Mouse (Mus musculus): ENCODE results near the gene Palld.

Palld gene

GRCm38 (mm10) chr8:61687071-61687470, 215.4 kb downstream of the Palld start:
- in situ Hi-C loops (cut with MseI, MboI) = loop anchor here (10.0 kb wide), 1 partner anchor 142 kb away; no protein-coding TSS in a partner anchor

GRCm38 (mm10) chr8:61686340-61686739, 216.2 kb downstream of the Palld start:
- in situ Hi-C loops (cut with MseI, MboI) = loop anchor here (10.0 kb wide), 1 partner anchor 142 kb away; no protein-coding TSS in a partner anchor

GRCm38 (mm10) chr8:61685280-61685679, 217.2 kb downstream of the Palld start:
- in situ Hi-C loops (cut with MseI, MboI) = loop anchor here (10.0 kb wide), 1 partner anchor 140 kb away; no protein-coding TSS in a partner anchor

- in situ Hi-C loops (cut with MseI, MboI) = loop anchor here (10.0 kb wide), 1 partner anchor 140 kb away; no protein-coding TSS in a partner anchor
Measured at GRCm38 (mm10) chr8:61684280-61684939, 218.1 kb downstream of the Palld start.

GRCm38 (mm10) chr8:61682902-61683301, 219.6 kb downstream of the Palld start:
- in situ Hi-C loops (cut with MseI, MboI) = loop anchor here (10.0 kb wide), 1 partner anchor 138 kb away; no protein-coding TSS in a partner anchor

- in situ Hi-C loops (cut with MseI, MboI) = loop anchor here (10.0 kb wide), 1 partner anchor 136 kb away; no protein-coding TSS in a partner anchor
Measured at GRCm38 (mm10) chr8:61681217-61681616, 221.3 kb downstream of the Palld start.

DNA sequence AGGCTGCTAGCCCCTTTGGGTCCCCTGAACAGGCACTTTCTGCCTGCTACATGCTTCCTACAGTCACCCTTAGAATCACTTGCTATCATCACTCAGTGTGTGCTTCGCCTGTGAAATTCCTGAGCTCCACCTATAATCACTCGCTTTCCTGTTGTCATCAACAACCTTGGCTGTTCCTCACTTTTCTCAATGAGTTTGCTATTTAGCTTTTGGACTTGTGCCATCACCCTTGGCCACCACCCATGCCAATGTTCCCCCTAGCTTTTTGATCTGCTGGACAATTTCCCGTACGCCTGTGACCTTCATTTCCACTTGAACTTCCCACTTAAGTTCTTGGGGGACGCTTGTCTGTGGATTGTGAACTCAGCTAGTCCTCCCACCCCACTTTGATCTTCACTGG, 225.3 kb downstream of the Palld start:
- in situ Hi-C loops (cut with MseI, MboI) = no loop called here

DNA sequence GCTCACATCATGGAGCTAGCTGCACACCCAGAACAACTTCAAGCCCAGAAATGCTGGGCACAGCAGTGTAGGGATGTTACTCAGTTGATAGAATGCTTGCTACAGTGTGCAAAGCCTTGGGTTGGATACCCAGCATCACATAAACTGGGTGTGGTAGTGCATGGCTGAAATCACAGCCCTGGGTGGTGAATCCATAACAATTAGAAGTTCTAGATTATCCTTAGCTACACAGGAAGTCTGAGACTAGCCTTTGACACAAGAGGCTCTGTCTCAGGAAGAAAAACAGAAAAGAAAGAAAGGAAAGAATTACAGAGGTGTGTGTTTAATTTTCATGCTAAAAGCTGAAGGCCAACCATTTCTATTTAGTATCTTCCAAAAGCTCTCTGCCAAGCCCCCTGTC, 231.3 kb downstream of the Palld start:
- in situ Hi-C loops (cut with MseI, MboI) = no loop called here

GRCm38 (mm10) chr8:61670376-61670775, 232.1 kb downstream of the Palld start:
- in situ Hi-C loops (cut with MseI, MboI) = no loop called here

GRCm38 (mm10) chr8:61666919-61667318, 235.6 kb downstream of the Palld start:
- in situ Hi-C loops (cut with MseI, MboI) = no loop called here

DNA sequence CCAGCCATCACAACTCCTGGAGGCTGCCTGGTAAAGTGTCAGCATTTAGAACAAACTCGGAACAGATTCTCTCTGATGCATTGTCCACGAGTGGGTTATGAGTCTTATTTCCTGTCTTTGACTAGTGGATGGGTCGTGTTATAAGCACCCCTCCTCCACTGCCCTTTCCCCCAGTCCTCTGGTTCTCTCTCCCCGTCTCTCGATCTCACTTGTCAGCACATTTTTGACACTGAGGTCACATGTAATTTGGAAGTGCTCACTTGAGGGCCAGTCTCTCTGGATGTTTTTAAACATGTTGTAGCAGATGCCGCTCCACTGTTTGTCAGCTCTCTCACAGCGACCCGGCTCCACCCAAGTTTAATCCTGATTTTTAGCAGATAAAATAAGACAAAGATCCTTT, 237.5 kb downstream of the Palld start:
- in situ Hi-C loops (cut with MseI, MboI) = no loop called here

GRCm38 (mm10) chr8:61664162-61664561, 238.3 kb downstream of the Palld start:
- in situ Hi-C loops (cut with MseI, MboI) = no loop called here

DNA sequence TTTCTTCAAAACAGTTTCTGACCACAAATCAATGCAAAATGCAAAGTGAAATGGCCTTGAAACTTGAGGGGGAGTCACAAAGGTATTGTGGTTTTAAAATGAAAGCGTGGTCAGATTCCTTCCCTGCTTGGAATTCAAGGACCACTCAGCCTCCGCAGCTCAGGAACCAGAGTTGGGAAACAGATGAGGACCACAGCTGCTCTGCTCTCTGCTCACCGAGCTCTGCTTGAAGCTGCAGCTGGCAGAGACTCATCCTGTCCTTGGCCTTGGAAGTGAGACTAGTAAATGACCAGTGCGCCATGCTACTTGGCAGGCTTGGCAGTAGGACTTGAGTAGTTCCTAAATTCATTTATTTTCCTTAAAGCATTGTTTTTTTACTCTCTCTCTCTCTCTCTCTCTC, 239.7 kb downstream of the Palld start:
- in situ Hi-C loops (cut with MseI, MboI) = no loop called here

DNA sequence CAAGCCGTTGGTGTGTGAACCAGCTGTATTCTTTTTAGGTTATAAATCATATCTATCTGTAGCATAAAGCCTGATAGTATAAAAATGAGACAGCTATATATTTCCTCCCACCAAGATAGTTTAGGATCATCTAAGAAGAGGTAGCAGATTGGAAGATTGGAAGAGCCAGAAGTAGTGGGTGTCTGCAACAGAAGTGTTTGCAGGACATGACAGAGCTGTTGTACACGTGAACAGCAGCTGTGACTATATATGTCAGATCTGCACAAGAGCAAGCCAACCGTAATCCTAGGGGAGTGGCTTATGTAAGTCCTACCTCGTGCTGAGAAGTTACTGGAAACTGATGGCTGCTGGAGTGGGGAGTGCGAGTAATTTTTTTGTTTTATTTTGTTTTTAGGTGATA, 240.9 kb downstream of the Palld start:
- in situ Hi-C loops (cut with MseI, MboI) = no loop called here

DNA sequence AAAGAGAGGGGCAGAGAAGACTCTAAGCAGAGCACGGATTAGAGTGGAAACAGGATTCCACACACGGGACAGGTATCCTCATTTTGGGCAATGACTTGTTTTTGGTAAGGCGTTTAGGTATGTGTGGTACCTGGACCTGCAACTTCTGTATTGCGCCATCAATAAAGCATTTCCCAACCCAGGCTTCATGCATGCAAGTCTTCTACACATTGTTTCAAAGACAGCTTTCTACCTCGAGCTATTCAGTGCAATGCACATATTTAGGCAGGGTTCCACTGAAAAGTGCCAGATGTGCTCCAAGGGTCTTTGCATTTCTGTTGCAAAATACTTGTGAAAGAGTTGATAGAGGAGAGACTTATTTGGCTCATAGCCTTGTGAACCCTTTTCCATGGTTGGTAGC, 241.5 kb downstream of the Palld start:
- in situ Hi-C loops (cut with MseI, MboI) = no loop called here

GRCm38 (mm10) chr8:61651955-61652354, 250.5 kb downstream of the Palld start:
- in situ Hi-C loops (cut with MseI, MboI) = no loop called here

- in situ Hi-C loops (cut with MseI, MboI) = no loop called here
Measured at GRCm38 (mm10) chr8:61646195-61646835, 256.2 kb downstream of the Palld start.

- in situ Hi-C loops (cut with MseI, MboI) = no loop called here
Measured at GRCm38 (mm10) chr8:61645642-61646041, 256.8 kb downstream of the Palld start.

DNA sequence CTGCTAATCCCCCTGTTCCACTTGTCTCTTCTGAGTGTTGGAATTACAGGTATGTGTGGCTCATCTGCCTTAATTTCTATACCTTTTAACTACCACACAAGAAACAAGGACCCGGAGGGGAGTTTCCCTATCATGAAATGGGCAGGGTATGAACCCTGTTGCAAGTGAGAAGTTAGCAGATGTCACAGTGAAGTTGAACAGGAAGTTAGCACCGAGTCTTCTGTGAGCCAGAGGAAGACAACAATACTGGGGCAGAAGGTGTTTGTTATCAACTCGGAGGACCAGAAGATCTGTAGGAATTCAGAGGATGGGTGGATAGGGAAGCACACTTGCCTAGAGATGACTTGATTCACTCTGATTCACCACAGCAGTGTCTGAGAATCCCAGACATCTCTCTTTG, 259.3 kb downstream of the Palld start:
- in situ Hi-C loops (cut with MseI, MboI) = no loop called here

DNA sequence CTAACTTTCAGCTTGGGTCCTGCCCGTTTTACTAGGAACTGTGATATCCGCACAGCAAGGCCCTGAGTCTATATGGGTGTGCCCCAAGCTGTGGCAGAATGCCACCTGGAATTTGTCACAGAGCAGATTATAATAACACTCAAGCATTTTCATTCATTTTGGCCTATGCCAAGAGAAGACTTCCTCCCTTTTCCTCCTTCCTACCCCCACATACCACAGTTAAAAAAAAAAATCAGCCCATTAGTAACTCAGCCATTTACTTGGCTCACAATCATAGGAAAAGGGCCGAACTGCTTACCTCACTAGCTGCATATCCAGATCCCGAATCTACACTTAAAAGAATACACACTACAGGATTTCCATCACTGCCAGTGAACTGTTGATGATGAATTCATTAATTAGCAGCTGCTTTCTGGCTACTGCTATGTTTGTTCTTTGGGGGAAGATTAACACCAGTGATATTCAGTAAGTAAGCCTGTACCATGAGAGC, 260.1 kb downstream of the Palld start:
- in situ Hi-C loops (cut with MseI, MboI) = no loop called here

- in situ Hi-C loops (cut with MseI, MboI) = no loop called here
Measured at GRCm38 (mm10) chr8:61639596-61639995, 262.9 kb downstream of the Palld start.

DNA sequence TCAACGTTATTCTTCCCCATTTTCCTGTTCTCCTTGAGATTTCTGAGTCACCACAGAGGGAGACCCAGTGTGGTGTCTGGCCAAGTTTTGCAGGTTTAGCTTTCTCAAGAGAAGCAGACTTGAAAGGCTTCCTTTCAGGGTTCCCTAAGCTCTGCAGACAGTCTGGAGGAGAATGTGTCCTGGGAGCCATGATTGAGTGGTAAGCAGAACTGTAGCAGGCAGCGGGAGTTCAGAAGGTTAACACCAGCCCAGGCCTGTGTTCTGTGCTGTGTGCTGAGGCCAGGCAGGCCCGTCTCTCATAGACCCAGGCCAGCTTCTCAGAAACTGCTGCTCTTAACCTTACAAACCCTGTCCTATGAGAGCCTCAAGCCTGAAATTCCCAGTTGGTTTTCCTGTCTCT, 263.5 kb downstream of the Palld start:
- in situ Hi-C loops (cut with MseI, MboI) = no loop called here

GRCm38 (mm10) chr8:61637736-61638135, 264.8 kb downstream of the Palld start:
- in situ Hi-C loops (cut with MseI, MboI) = no loop called here
